Mouse (Mus musculus): ENCODE results near the gene Fzd10. TPM values are rescaled to one million over a fixed set of nuclear protein-coding genes. Genes with fewer than 3 reads are reported as not detected.

The Fzd10 gene
- polyA plus RNA-seq, 1 experiment from 2014 or later: 2.6 TPM

GRCm38 (mm10) chr5:128571706-128572105 lies 28.9 kb upstream of the Fzd10 start:
- no peak overlapping the region for H3K9ac ChIP-seq (replicated peaks; ENCODE audit: low read depth, low read length)
- H3K9me3 ChIP-seq (ENCODE audit: control insufficient read depth, low read length): no peaks in the 10 kb centered on the region
- WGBS: 62% methylated on average over 8 of the region's 8 CpGs
- ATAC-seq (ENCODE audit: low read depth): no peak
- H3K4me3 ChIP-seq (ENCODE audit: low read depth, low read length): no peak overlapping the region
- no peak overlapping the region for H3K27ac ChIP-seq (ENCODE audit: low read depth, low read length)
- H3K4me1 ChIP-seq (ENCODE audit: control insufficient read depth, insufficient read depth, low read length): no peaks in the 10 kb centered on the region
- H3K27me3 ChIP-seq (ENCODE audit: control insufficient read depth, insufficient read depth, low read length): no peaks in the 10 kb centered on the region
- no peak overlapping the region for H3K4me2 ChIP-seq (ENCODE audit: low read depth, low read length)
- no peaks in the 10 kb centered on the region for H3K36me3 ChIP-seq (ENCODE audit: control insufficient read depth, insufficient read depth, low read length)

GRCm38 (mm10) chr5:128575997-128576579 lies 24.6 kb upstream of the Fzd10 start:
- Histone ChIP-seq H3K9me3 (ENCODE audit: control insufficient read depth, low read length) (no peaks in the 10 kb centered on the region), H3K4me3 (ENCODE audit: low read depth, low read length) (no peak overlapping the region), H3K9ac (replicated peaks; ENCODE audit: low read depth, low read length) (no peak overlapping the region), H3K36me3 (ENCODE audit: control insufficient read depth, insufficient read depth, low read length) (no peaks in the 10 kb centered on the region), H3K4me2 (ENCODE audit: low read depth, low read length) (no peak overlapping the region), H3K4me1 (ENCODE audit: control insufficient read depth, insufficient read depth, low read length) (no peaks in the 10 kb centered on the region), H3K27ac (ENCODE audit: low read depth, low read length) (no peak overlapping the region), H3K27me3 (ENCODE audit: control insufficient read depth, insufficient read depth, low read length) (no peaks in the 10 kb centered on the region)
- 67% methylated on average over 9 of the region's 9 CpGs for WGBS
- ATAC-seq (ENCODE audit: low read depth): no peak

- Histone ChIP-seq H3K4me1 (ENCODE audit: control insufficient read depth, insufficient read depth, low read length) (no peaks in the 10 kb centered on the region), H3K27ac (ENCODE audit: low read depth, low read length) (no peak overlapping the region), H3K4me2 (ENCODE audit: low read depth, low read length) (no peak overlapping the region), H3K9ac (replicated peaks; ENCODE audit: low read depth, low read length) (no peak overlapping the region), H3K4me3 (ENCODE audit: low read depth, low read length) (no peak overlapping the region), H3K36me3 (ENCODE audit: control insufficient read depth, insufficient read depth, low read length) (no peaks in the 10 kb centered on the region), H3K9me3 (ENCODE audit: control insufficient read depth, low read length) (no peaks in the 10 kb centered on the region), H3K27me3 (ENCODE audit: control insufficient read depth, insufficient read depth, low read length) (no peaks in the 10 kb centered on the region)
- 35% methylated on average over 9 of the region's 9 CpGs for WGBS
- no peak for ATAC-seq (ENCODE audit: low read depth)
Measured at GRCm38 (mm10) chr5:128579047-128579650, 21.5 kb upstream of the Fzd10 start.

- Histone ChIP-seq H3K27ac (ENCODE audit: low read depth, low read length) (no peak overlapping the region), H3K9me3 (ENCODE audit: control insufficient read depth, low read length) (no peaks in the 10 kb centered on the region), H3K4me3 (ENCODE audit: low read depth, low read length) (no peak overlapping the region), H3K4me1 (ENCODE audit: control insufficient read depth, insufficient read depth, low read length) (no peaks in the 10 kb centered on the region), H3K9ac (replicated peaks; ENCODE audit: low read depth, low read length) (no peak overlapping the region), H3K36me3 (ENCODE audit: control insufficient read depth, insufficient read depth, low read length) (no peaks in the 10 kb centered on the region), H3K4me2 (ENCODE audit: low read depth, low read length) (no peak overlapping the region), H3K27me3 (ENCODE audit: control insufficient read depth, insufficient read depth, low read length) (no peaks in the 10 kb centered on the region)
- WGBS: 70% methylated on average over 4 of the region's 4 CpGs
- ATAC-seq (ENCODE audit: low read depth): no peak
Measured at GRCm38 (mm10) chr5:128580931-128581330, 19.7 kb upstream of the Fzd10 start.

GRCm38 (mm10) chr5:128581516-128581921 lies 19.1 kb upstream of the Fzd10 start:
- Histone ChIP-seq H3K27me3 (ENCODE audit: control insufficient read depth, insufficient read depth, low read length) (no peaks in the 10 kb centered on the region), H3K36me3 (ENCODE audit: control insufficient read depth, insufficient read depth, low read length) (no peaks in the 10 kb centered on the region), H3K4me2 (ENCODE audit: low read depth, low read length) (no peak overlapping the region), H3K4me1 (ENCODE audit: control insufficient read depth, insufficient read depth, low read length) (no peaks in the 10 kb centered on the region), H3K4me3 (ENCODE audit: low read depth, low read length) (no peak overlapping the region), H3K9me3 (ENCODE audit: control insufficient read depth, low read length) (no peaks in the 10 kb centered on the region), H3K9ac (replicated peaks; ENCODE audit: low read depth, low read length) (no peak overlapping the region), H3K27ac (ENCODE audit: low read depth, low read length) (no peak overlapping the region)
- no peak for ATAC-seq (ENCODE audit: low read depth)
- WGBS: 5% methylated on average over 8 of the region's 8 CpGs

- H3K9me3 ChIP-seq (ENCODE audit: control insufficient read depth, low read length): no peaks in the 10 kb centered on the region
- H3K36me3 ChIP-seq (ENCODE audit: control insufficient read depth, insufficient read depth, low read length): no peaks in the 10 kb centered on the region
- H3K9ac ChIP-seq (replicated peaks; ENCODE audit: low read depth, low read length): no peak overlapping the region
- H3K27ac ChIP-seq (ENCODE audit: low read depth, low read length): no peak overlapping the region
- no peaks in the 10 kb centered on the region for H3K27me3 ChIP-seq (ENCODE audit: control insufficient read depth, insufficient read depth, low read length)
- ATAC-seq (ENCODE audit: low read depth): no peak
- 76% methylated on average over 1 of the region's 1 CpGs for WGBS
- H3K4me1 ChIP-seq (ENCODE audit: control insufficient read depth, insufficient read depth, low read length): no peaks in the 10 kb centered on the region
- H3K4me3 ChIP-seq (ENCODE audit: low read depth, low read length): no peak overlapping the region
- H3K4me2 ChIP-seq (ENCODE audit: low read depth, low read length): no peak overlapping the region
Measured at GRCm38 (mm10) chr5:128589231-128589630, 11.4 kb upstream of the Fzd10 start.

GRCm38 (mm10) chr5:128593446-128593845 lies 7.2 kb upstream of the Fzd10 start:
- Histone ChIP-seq H3K27ac (ENCODE audit: low read depth, low read length) (no peak overlapping the region), H3K9me3 (ENCODE audit: control insufficient read depth, low read length) (no peaks in the 10 kb centered on the region), H3K36me3 (ENCODE audit: control insufficient read depth, insufficient read depth, low read length) (no peaks in the 10 kb centered on the region), H3K27me3 (ENCODE audit: control insufficient read depth, insufficient read depth, low read length) (no peaks in the 10 kb centered on the region), H3K9ac (replicated peaks; ENCODE audit: low read depth, low read length) (no peak overlapping the region), H3K4me3 (ENCODE audit: low read depth, low read length) (no peak overlapping the region), H3K4me2 (ENCODE audit: low read depth, low read length) (no peak overlapping the region), H3K4me1 (ENCODE audit: control insufficient read depth, insufficient read depth, low read length) (peaks cover 17% of the 10 kb centered on the region; the same call in 1 of the 2 replicates)
- ATAC-seq (ENCODE audit: low read depth): no peak
- WGBS: 88% methylated on average over 13 of the region's 13 CpGs

GRCm38 (mm10) chr5:128596813-128597212 lies 3.8 kb upstream of the Fzd10 start:
- ATAC-seq (ENCODE audit: low read depth): peak; percentile 18; the same call in 1 of the 2 replicates
- Histone ChIP-seq H3K4me3 (ENCODE audit: low read depth, low read length) (peak overlapping the region; percentile 27), H3K4me1 (ENCODE audit: control insufficient read depth, insufficient read depth, low read length) (peaks cover 36% of the 10 kb centered on the region; the same call in 1 of the 2 replicates), H3K27me3 (ENCODE audit: control insufficient read depth, insufficient read depth, low read length) (peaks cover 6% of the 10 kb centered on the region; the same call in 1 of the 2 replicates), H3K27ac (ENCODE audit: low read depth, low read length) (no peak overlapping the region), H3K9ac (replicated peaks; ENCODE audit: low read depth, low read length) (no peak overlapping the region; the same call in 1 of the 2 replicates), H3K4me2 (ENCODE audit: low read depth, low read length) (peak overlapping the region; percentile 59), H3K36me3 (ENCODE audit: control insufficient read depth, insufficient read depth, low read length) (no peaks in the 10 kb centered on the region), H3K9me3 (ENCODE audit: control insufficient read depth, low read length) (no peaks in the 10 kb centered on the region)
- WGBS: 1% methylated on average over 20 of the region's 20 CpGs

GRCm38 (mm10) chr5:128597381-128597780 lies 3.3 kb upstream of the Fzd10 start:
- Histone ChIP-seq H3K4me2 (ENCODE audit: low read depth, low read length) (peak overlapping the region; percentile 59), H3K4me1 (ENCODE audit: control insufficient read depth, insufficient read depth, low read length) (peaks cover 41% of the 10 kb centered on the region; the same call in 1 of the 2 replicates), H3K27me3 (ENCODE audit: control insufficient read depth, insufficient read depth, low read length) (peaks cover 6% of the 10 kb centered on the region; the same call in 1 of the 2 replicates), H3K27ac (ENCODE audit: low read depth, low read length) (peak overlapping the region; percentile 30; the same call in 1 of the 2 replicates), H3K4me3 (ENCODE audit: low read depth, low read length) (peak overlapping the region; percentile 27; the same call in 1 of the 2 replicates), H3K9ac (replicated peaks; ENCODE audit: low read depth, low read length) (no peak overlapping the region), H3K36me3 (ENCODE audit: control insufficient read depth, insufficient read depth, low read length) (no peaks in the 10 kb centered on the region), H3K9me3 (ENCODE audit: control insufficient read depth, low read length) (no peaks in the 10 kb centered on the region)
- ATAC-seq (ENCODE audit: low read depth): no peak
- 9% methylated on average over 4 of the region's 4 CpGs for WGBS
